Mouse (Mus musculus) heart, embryonic 15.5 days (tissue): ENCODE measurements at regions not wholly inside any gene's neighbourhood (a gene's known extent, or its start where the extent isn't known, plus 50 kb on each side); places are given as distances from the start of the nearest gene placed in this dataset.
A peak's percentile ranks its signal among the peaks of the same experiment; 100 is the strongest.

Source experiments
- ATAC-seq: fragments of 200-750 bp; cut with Nextera tagmentation; replicated peaks from 2 replicates; pipeline ENCODE4 v1.8.0; 2017; ENCODE audit warnings: low read depth, moderate TSS enrichment; ENCODE audit not compliant: insufficient number of reproducible peaks, insufficient read depth, low FRiP score
- H3K27ac ChIP-seq: fragments of 300-500 bp; sonication (generic); 2 replicates; pipeline ENCODE4 v1.5.1; 2015; ENCODE audit warnings: mild to moderate bottlenecking, inconsistent platforms
- H3K27me3 ChIP-seq: fragments of 300-500 bp; sonication (generic); 2 replicates; pipeline ENCODE4 v1.6.1; 2015; ENCODE audit warnings: inconsistent platforms
- H3K36me3 ChIP-seq: fragments of 300-500 bp; sonication (generic); 2 replicates; pipeline ENCODE4 v1.6.1; 2015; ENCODE audit warnings: mild to moderate bottlenecking, inconsistent platforms
- H3K4me1 ChIP-seq: fragments of 300-500 bp; sonication (generic); replicated peaks from 2 replicates; pipeline ENCODE4 v1.6.1; 2015; ENCODE audit warnings: inconsistent platforms
- H3K4me2 ChIP-seq: fragments of 300-500 bp; sonication (generic); 2 replicates; pipeline ENCODE4 v1.6.1; 2015; ENCODE audit warnings: inconsistent platforms, mild to moderate bottlenecking, moderate library complexity
- H3K4me3 ChIP-seq: fragments of 300-500 bp; sonication (generic); 2 replicates; pipeline ENCODE4 v1.5.1; 2015; ENCODE audit warnings: mild to moderate bottlenecking, inconsistent platforms
- H3K9ac ChIP-seq: fragments of 300-500 bp; sonication (generic); 2 replicates; pipeline ENCODE4 v1.6.1; 2015; ENCODE audit warnings: mild to moderate bottlenecking, inconsistent platforms
- H3K9me3 ChIP-seq: fragments of 300-500 bp; sonication (generic); replicated peaks from 2 replicates; pipeline ENCODE4 v1.6.1; 2016; ENCODE audit warnings: inconsistent platforms
- WGBS: fragments of 180-500 bp; shearing (Covaris S2); methylation state at CpG from one replicate; pipeline ENCODE4 v1.1.7; 2015; ENCODE audit warnings: mixed read lengths; 5-methylcytosine and 5-hydroxymethylcytosine counted together

DNA sequence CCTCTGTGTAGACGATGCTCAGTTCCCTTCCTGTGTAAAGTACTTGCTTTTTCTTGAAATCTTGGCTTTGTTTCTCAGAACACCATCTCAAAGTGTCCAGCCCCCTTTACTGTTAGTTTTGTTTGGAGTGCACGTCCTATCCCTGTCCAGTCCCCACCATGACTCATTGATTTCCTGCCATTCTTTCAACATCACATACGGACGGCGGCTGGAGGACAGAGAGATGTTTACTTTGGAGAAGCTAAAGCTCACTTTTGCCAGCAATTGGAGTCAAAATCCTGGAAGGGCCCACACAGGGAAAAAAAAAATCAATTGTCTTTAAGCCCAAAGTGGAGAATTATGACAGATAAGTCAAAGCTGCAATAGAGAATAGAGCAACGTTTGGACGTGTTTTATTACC is 51.8 kb downstream of the Gm5426 start:
- Histone ChIP-seq H3K36me3 (no peaks in the 10 kb centered on the region), H3K9me3 (no peaks in the 10 kb centered on the region), H3K4me2 (no peak overlapping the region), H3K4me1 (0 out of 2 replicates have a peak, but pooled peaks cover 5% of the 10 kb centered on the region), H3K9ac (no peak overlapping the region), H3K27ac (peak overlapping the region; percentile 78), H3K27me3 (no peaks in the 10 kb centered on the region), H3K4me3 (no peak overlapping the region)
- ATAC-seq = peak; percentile 93
- 49% methylated on average over 7 of the region's 7 CpGs for WGBS

GRCm38 (mm10) chr10:96190168-96190987 is 54.0 kb downstream of the Gm5426 start:
- WGBS = 75% methylated on average over 10 of the region's 10 CpGs
- Histone ChIP-seq H3K4me2 (no peak overlapping the region), H3K27ac (no peak overlapping the region)

GRCm38 (mm10) chr10:96200932-96201641 is 64.7 kb downstream of the Gm5426 start:
- H3K36me3 ChIP-seq = no peaks in the 10 kb centered on the region
- H3K9me3 ChIP-seq = no peaks in the 10 kb centered on the region
- H3K4me2 ChIP-seq = peak overlapping the region; percentile 41
- no peak overlapping the region for H3K4me3 ChIP-seq
- no peak overlapping the region for H3K9ac ChIP-seq
- no peak overlapping the region for H3K27ac ChIP-seq
- no peaks in the 10 kb centered on the region; the same call in 1 of the 2 replicates for H3K4me1 ChIP-seq
- ATAC-seq = no peak
- no peaks in the 10 kb centered on the region for H3K27me3 ChIP-seq
- 53% methylated on average over 27 of the region's 27 CpGs for WGBS

More at GRCm38 (mm10) chr10:96190168-96190987, 54.0 kb downstream of the Gm5426 start:
- H3K4me1 ChIP-seq = 0 out of 2 replicates have a peak, but pooled peaks cover 5% of the 10 kb centered on the region
- no peak overlapping the region for H3K4me3 ChIP-seq
- ATAC-seq = no peak
- H3K36me3 ChIP-seq = no peaks in the 10 kb centered on the region
- no peaks in the 10 kb centered on the region for H3K27me3 ChIP-seq
- no peaks in the 10 kb centered on the region for H3K9me3 ChIP-seq
- no peak overlapping the region for H3K9ac ChIP-seq

DNA sequence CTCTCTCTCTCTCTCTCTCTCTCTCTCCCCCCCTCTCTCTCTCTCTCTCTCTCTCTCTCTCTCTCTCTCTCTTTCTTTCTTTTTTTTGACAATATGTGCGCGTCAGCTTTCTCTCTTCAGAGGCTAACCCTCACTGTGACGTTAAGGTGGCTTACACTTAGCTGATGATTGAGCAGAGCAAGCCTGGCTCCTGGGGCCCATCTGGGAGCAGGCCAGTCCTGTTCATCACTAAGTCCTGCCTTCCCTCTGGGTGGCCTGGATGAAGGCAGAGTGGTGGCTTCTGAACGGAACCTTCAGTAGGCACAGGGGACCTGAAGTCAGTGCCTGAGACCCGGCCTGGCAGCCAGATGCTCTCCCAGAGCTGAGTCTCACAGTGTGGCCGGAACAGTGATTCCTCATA is 65.5 kb downstream of the Gm5426 start:
- WGBS = 60% methylated on average over 6 of the region's 6 CpGs
- Histone ChIP-seq H3K4me3 (no peak overlapping the region), H3K4me1 (no peaks in the 10 kb centered on the region; the same call in 1 of the 2 replicates), H3K27me3 (no peaks in the 10 kb centered on the region), H3K4me2 (no peak overlapping the region), H3K27ac (no peak overlapping the region; the same call in 1 of the 2 replicates), H3K9ac (no peak overlapping the region), H3K9me3 (no peaks in the 10 kb centered on the region), H3K36me3 (no peaks in the 10 kb centered on the region)
- ATAC-seq = no peak

GRCm38 (mm10) chr10:96202871-96203270 is 66.5 kb downstream of the Gm5426 start:
- Histone ChIP-seq H3K27me3 (no peaks in the 10 kb centered on the region), H3K4me2 (no peak overlapping the region), H3K9me3 (no peaks in the 10 kb centered on the region), H3K4me3 (no peak overlapping the region), H3K9ac (no peak overlapping the region), H3K4me1 (no peaks in the 10 kb centered on the region; the same call in 1 of the 2 replicates), H3K27ac (no peak overlapping the region), H3K36me3 (no peaks in the 10 kb centered on the region)
- no peak for ATAC-seq

GRCm38 (mm10) chr10:96204198-96204597 is 67.8 kb downstream of the Gm5426 start:
- H3K27ac ChIP-seq = no peak overlapping the region
- H3K36me3 ChIP-seq = no peaks in the 10 kb centered on the region
- 78% methylated on average over 5 of the region's 5 CpGs for WGBS
- H3K9me3 ChIP-seq = no peaks in the 10 kb centered on the region
- H3K27me3 ChIP-seq = no peaks in the 10 kb centered on the region
- H3K9ac ChIP-seq = no peak overlapping the region
- no peaks in the 10 kb centered on the region; the same call in 1 of the 2 replicates for H3K4me1 ChIP-seq
- H3K4me3 ChIP-seq = no peak overlapping the region
- no peak overlapping the region for H3K4me2 ChIP-seq
- no peak for ATAC-seq

DNA sequence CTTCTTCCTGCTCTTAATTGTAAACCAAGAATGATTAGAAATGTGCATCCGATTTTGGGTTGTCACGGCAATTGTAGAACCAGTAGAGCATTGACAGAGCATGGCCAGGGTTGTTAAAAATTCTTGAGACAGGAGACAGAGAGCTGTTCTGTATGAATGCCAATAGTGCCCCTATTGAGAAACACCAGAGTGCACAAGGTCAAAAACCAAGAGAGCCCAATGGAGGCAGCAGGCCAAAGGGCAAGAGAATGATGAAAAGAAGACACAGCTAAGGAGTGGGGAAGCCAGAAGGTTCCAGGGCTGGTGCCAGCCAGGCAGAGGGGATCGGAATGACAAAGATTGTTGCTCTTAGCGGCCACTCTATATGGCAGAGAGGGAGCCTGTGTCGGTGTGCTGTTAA is 72.8 kb downstream of the Gm5426 start:
- Histone ChIP-seq H3K27me3 (no peaks in the 10 kb centered on the region), H3K27ac (no peak overlapping the region), H3K9ac (no peak overlapping the region), H3K4me3 (no peak overlapping the region), H3K4me1 (0 out of 2 replicates have a peak, but pooled peaks cover 2% of the 10 kb centered on the region), H3K9me3 (no peaks in the 10 kb centered on the region), H3K36me3 (no peaks in the 10 kb centered on the region), H3K4me2 (no peak overlapping the region)
- WGBS = 87% methylated on average over 5 of the region's 5 CpGs
- no peak for ATAC-seq

GRCm38 (mm10) chr10:96211189-96211588 is 74.8 kb downstream of the Gm5426 start:
- H3K27me3 ChIP-seq = no peaks in the 10 kb centered on the region
- H3K9me3 ChIP-seq = no peaks in the 10 kb centered on the region
- 62% methylated on average over 7 of the region's 7 CpGs for WGBS
- no peak overlapping the region for H3K4me3 ChIP-seq
- no peak for ATAC-seq
- H3K9ac ChIP-seq = no peak overlapping the region
- H3K36me3 ChIP-seq = no peaks in the 10 kb centered on the region
- 0 out of 2 replicates have a peak, but pooled peaks cover 2% of the 10 kb centered on the region for H3K4me1 ChIP-seq
- no peak overlapping the region for H3K27ac ChIP-seq
- no peak overlapping the region for H3K4me2 ChIP-seq

GRCm38 (mm10) chr10:96213876-96214275 is 77.5 kb downstream of the Gm5426 start:
- 2% methylated on average over 10 of the region's 10 CpGs for WGBS
- no peak overlapping the region for H3K4me3 ChIP-seq
- H3K27ac ChIP-seq = no peak overlapping the region
- H3K36me3 ChIP-seq = no peaks in the 10 kb centered on the region
- 0 out of 2 replicates have a peak, but pooled peaks cover 2% of the 10 kb centered on the region for H3K4me1 ChIP-seq
- H3K9ac ChIP-seq = no peak overlapping the region
- no peaks in the 10 kb centered on the region for H3K27me3 ChIP-seq
- peak overlapping the region; percentile 29; the same call in 1 of the 2 replicates for H3K4me2 ChIP-seq
- ATAC-seq = peak; percentile 82
- H3K9me3 ChIP-seq = no peaks in the 10 kb centered on the region

DNA sequence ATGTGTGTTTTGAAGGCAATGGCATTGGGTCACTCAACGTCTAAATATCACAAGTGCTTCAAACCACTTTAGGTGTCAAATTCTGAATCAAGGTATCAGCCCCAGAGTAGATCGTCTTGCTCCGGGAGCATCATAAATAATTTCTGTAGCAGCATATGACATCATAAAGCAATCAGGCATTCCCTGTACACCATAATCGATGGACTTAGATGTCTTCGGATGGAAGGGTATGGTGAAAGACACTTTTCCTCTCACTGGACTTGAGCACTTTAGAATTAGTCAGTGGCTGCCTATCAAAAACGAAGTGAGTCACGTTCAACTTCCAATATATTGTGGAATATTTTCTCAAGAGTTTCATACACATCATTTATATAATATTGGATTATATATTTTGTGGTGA is 77.9 kb downstream of the Gm5426 start:
- H3K36me3 ChIP-seq = no peaks in the 10 kb centered on the region
- ATAC-seq = no peak
- no peak overlapping the region for H3K9ac ChIP-seq
- H3K4me2 ChIP-seq = peak overlapping the region; percentile 29; the same call in 1 of the 2 replicates
- no peak overlapping the region for H3K27ac ChIP-seq
- H3K9me3 ChIP-seq = no peaks in the 10 kb centered on the region
- no peaks in the 10 kb centered on the region for H3K27me3 ChIP-seq
- 54% methylated on average over 7 of the region's 7 CpGs for WGBS
- H3K4me1 ChIP-seq = 0 out of 2 replicates have a peak, but pooled peaks cover 2% of the 10 kb centered on the region
- no peak overlapping the region for H3K4me3 ChIP-seq

DNA sequence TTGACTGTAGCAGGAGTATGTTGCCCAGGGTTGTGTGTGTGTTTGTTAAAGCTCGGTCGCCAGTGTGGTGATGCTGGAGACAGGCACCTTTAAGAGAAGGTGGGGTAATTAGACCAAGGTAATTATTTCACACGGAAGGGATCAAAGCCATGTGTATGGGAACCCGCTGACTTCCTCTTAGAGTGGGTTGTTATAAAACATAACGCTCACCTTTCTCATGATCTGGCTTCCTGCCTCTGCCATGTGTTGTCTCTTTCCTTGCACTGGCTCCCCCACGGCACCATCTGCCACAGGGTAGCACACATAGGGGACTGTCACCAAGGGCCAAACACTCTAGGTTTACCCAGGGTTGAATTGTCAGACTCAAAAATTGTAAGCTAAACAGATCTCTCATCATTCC is 78.5 kb downstream of the Gm5426 start:
- ATAC-seq = no peak
- no peaks in the 10 kb centered on the region for H3K9me3 ChIP-seq
- 80% methylated on average over 6 of the region's 6 CpGs for WGBS
- H3K36me3 ChIP-seq = no peaks in the 10 kb centered on the region
- H3K9ac ChIP-seq = no peak overlapping the region
- H3K4me1 ChIP-seq = 0 out of 2 replicates have a peak, but pooled peaks cover 2% of the 10 kb centered on the region
- H3K27ac ChIP-seq = no peak overlapping the region
- H3K27me3 ChIP-seq = no peaks in the 10 kb centered on the region
- H3K4me2 ChIP-seq = no peak overlapping the region
- H3K4me3 ChIP-seq = no peak overlapping the region
